ENCODE assay signal across 1 mouse cellular context in the genomic region with DNA sequence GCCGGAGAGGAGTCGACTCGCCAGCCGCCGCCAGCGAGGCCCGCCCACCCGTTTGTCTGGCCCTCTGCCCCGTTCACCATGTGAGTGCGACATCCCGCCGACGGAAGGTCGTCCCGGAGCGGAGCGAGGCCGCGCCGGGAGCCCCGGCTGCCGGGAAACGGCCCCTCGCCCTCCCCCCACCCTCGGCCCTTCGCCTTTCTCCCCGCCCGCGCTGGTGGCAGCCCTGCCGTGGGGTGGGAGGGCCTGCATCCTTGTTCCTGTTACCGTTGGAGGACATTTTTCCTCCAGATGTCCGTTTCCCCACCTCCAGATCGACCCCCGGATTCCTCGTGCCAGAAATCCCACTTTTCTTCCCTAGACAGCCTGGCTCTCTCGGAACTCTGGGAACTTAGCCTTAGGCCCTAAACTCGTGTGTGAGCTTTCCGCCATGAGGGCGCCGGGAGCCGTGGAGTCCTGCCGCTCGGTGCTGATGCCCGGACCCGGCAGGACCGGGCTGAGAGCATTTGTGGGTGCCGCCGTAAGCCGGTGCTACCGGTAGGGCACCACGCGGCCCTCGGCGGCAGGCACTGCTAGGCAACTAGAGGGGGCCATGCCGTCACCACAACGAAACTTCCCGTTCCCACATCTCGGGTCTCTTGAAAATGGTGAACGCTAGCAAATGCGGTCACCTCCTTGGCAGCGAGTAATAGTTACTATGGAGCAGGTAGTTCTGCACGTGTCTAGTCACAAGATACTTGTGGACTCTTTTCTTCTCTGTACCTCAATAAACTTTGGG.
A peak's percentile ranks its signal among the peaks of the same experiment; 100 is the strongest.
TF ChIP-seq lines count a peak whose summit lies in the region.

No protein-coding gene starts in this region.

TF ChIP-seq in MEL, 35 proteins besides CTCF, POLR2A, EP300 and RAD21 (continued from another document):
- TF ChIP-seq TCF12 (IDR thresholded peaks at IDR 0.05; ENCODE audit: low read depth, low read length) (0 out of 2 replicates have a peak, but pooled peaks have one; percentile 21), ZNF384 (IDR thresholded peaks at IDR 0.05; ENCODE audit: low read depth, low read length) (0 out of 2 replicates have a peak, but pooled peaks have one; percentile 16), MAX (IDR thresholded peaks at IDR 0.05; ENCODE audit: low read length) (peak; percentile 94), SIN3A (IDR thresholded peaks at IDR 0.05; ENCODE audit: low read length) (peak; percentile 90), TBP (IDR thresholded peaks at IDR 0.05; ENCODE audit: low read depth, low read length) (0 out of 2 replicates have a peak, but pooled peaks have one; percentile 17), NELFE (IDR thresholded peaks at IDR 0.05; ENCODE audit: low read depth, low read length) (no peak), POLR2AphosphoS2 (IDR thresholded peaks at IDR 0.05; ENCODE audit: low read length) (peak; percentile 26; the same call in 1 of the 2 replicates), POLR2AphosphoS5 (IDR thresholded peaks at IDR 0.05; ENCODE audit: borderline replicate concordance, low read depth, low read length) (no peak), MEF2A (IDR thresholded peaks at IDR 0.05; ENCODE audit: extremely low read depth, insufficient replicate concordance, low read depth, low read length, poor library complexity, severe bottlenecking) (no peak), ETS1 (IDR thresholded peaks at IDR 0.05; ENCODE audit: low read depth, low read length) (peak; percentile 64; the same call in 1 of the 2 replicates), ELF1 (IDR thresholded peaks at IDR 0.05; ENCODE audit: low read depth, low read length) (0 out of 2 replicates have a peak, but pooled peaks have one; percentile 12), CHD2 (IDR thresholded peaks at IDR 0.05; ENCODE audit: low read length) (no peak), HCFC1 (IDR thresholded peaks at IDR 0.05; ENCODE audit: low read depth, low read length) (peak; percentile 61), MYC (IDR thresholded peaks at IDR 0.05; ENCODE audit: low read depth, low read length) (peak; percentile 86; the same call in 1 of the 2 replicates), TAL1 (IDR thresholded peaks at IDR 0.05; ENCODE audit: low read length) (no peak), MYB (IDR thresholded peaks at IDR 0.05; ENCODE audit: low read depth, low read length) (peak; percentile 49; the same call in 1 of the 2 replicates), MAZ (IDR thresholded peaks at IDR 0.05; ENCODE audit: low read depth, low read length) (no peak), NRF1 (IDR thresholded peaks at IDR 0.05; ENCODE audit: insufficient read depth, low read depth, low read length, poor library complexity, severe bottlenecking) (peak; percentile 26; the same call in 1 of the 2 replicates), E2F4 (IDR thresholded peaks at IDR 0.05; ENCODE audit: borderline replicate concordance, low read depth, low read length) (no peak), RCOR1 (IDR thresholded peaks at IDR 0.05; ENCODE audit: low read depth, low read length) (no peak), MAFK (IDR thresholded peaks at IDR 0.05; ENCODE audit: borderline replicate concordance, low read depth, low read length) (no peak)
